8 mouse cellular contexts compared by ENCODE assay signal in the genomic region with DNA sequence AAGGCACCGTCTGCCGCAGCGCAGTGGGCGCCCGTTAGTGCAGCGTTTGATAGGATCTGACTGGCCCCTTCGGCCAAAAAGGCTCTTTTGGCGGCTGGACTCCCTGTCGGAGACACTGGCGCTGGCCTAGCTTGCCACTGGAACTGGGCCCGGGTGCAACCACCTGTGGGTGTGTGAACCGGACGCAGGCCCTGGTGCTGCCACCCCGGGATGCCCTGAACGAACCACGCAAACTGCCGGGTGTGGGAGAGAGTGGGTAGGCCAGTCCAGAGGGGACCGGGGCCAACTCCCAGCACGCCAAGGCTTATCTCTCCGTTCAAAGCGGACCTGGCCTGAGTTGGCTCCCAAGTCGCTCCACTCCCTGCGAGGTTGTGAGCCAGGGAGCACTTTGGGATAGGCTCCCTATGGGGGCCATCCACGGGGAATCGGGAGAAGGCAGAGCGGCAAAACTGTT. TPM values are rescaled to one million over a fixed set of nuclear protein-coding genes. Genes with fewer than 3 reads are reported as not detected.
DNase-seq lines count a peak whose midpoint lies in the region; ATAC-seq and TF ChIP-seq lines count a peak whose summit lies in the region.

No protein-coding gene starts in this region.

- TF ChIP-seq POLR2A in spleen, adult 2 months (IDR thresholded peaks at IDR 0.05; ENCODE audit: low read depth, low read length), result no peak

- peaks cover 11% of the 10 kb centered on the region for H3K4me1 ChIP-seq in spleen, adult 2 months (ENCODE audit: control insufficient read depth, insufficient read depth, insufficient read length)
- peaks cover 16% of the 10 kb centered on the region for H3K4me1 ChIP-seq in heart, embryonic 13.5 days
- H3K4me1 ChIP-seq in midbrain, postnatal 0 days (ENCODE audit: insufficient read depth, low read length), result peaks cover 7% of the 10 kb centered on the region

- H3K9me3 ChIP-seq in heart, embryonic 13.5 days, result no peaks in the 10 kb centered on the region
- no peaks in the 10 kb centered on the region for H3K9me3 ChIP-seq in midbrain, postnatal 0 days (ENCODE audit: low read length)

- peak overlapping the region; percentile 97 for H3K4me2 ChIP-seq in heart, embryonic 13.5 days
- H3K4me2 ChIP-seq in midbrain, postnatal 0 days (ENCODE audit: low read depth, low read length, poor library complexity, severe bottlenecking), result peak overlapping the region; percentile 84

- peak; percentile 18 for DNase-seq in adrenal gland, postnatal 25 days
- DNase-seq in adrenal gland, adult 18-20 months (ENCODE audit: low spot score in 2 of 2), result no peak
- DNase-seq in spleen, adult 2 months (ENCODE audit: low read depth in 1 of 2, low spot score in 2 of 2), result no peak
- no peak for DNase-seq in spleen, adult 18-20 months
- DNase-seq in kidney, postnatal 25 days, result peak; percentile 30 to 44
- DNase-seq in midbrain, postnatal 0 days (ENCODE audit: low spot score), result peak; percentile 48
- peak; percentile 25 for DNase-seq in thymus, postnatal 4 days

- ATAC-seq in heart, embryonic 13.5 days (ENCODE audit: extremely low read depth, insufficient number of reproducible peaks, low FRiP score, low TSS enrichment), result no peak
- ATAC-seq in midbrain, postnatal 0 days (ENCODE audit: low FRiP score), result no peak

- peak overlapping the region; percentile 85 for H3K9ac ChIP-seq in heart, embryonic 13.5 days
- peak overlapping the region; percentile 81 for H3K9ac ChIP-seq in midbrain, postnatal 0 days (replicated peaks; ENCODE audit: low read length, poor library complexity, severe bottlenecking)

- H3K27ac ChIP-seq in spleen, adult 2 months (ENCODE audit: insufficient read depth, low read length), result no peak overlapping the region
- H3K27ac ChIP-seq in heart, embryonic 13.5 days (replicated peaks), result no peak overlapping the region
- H3K27ac ChIP-seq in midbrain, postnatal 0 days (ENCODE audit: low read depth, low read length), result no peak overlapping the region

- H3K27me3 ChIP-seq in spleen, adult 2 months (ENCODE audit: control insufficient read depth, insufficient read depth, low read length), result peaks cover 16% of the 10 kb centered on the region
- peaks cover 87% of the 10 kb centered on the region for H3K27me3 ChIP-seq in heart, embryonic 13.5 days (replicated peaks)
- no peaks in the 10 kb centered on the region; the same call in 1 of the 2 replicates for H3K27me3 ChIP-seq in midbrain, postnatal 0 days (ENCODE audit: insufficient read depth, low read length)

- H3K4me3 ChIP-seq in spleen, adult 2 months (ENCODE audit: extremely low read depth, insufficient read depth, insufficient read length), result peak overlapping the region; percentile 28; the same call in 1 of the 2 replicates
- H3K4me3 ChIP-seq in heart, embryonic 13.5 days, result peak overlapping the region; percentile 76
- peak overlapping the region; percentile 65 for H3K4me3 ChIP-seq in midbrain, postnatal 0 days (ENCODE audit: low read depth, low read length)

- TF ChIP-seq CTCF in spleen, adult 2 months (IDR thresholded peaks at IDR 0.05; ENCODE audit: extremely low read depth, insufficient read depth, insufficient read length, insufficient replicate concordance), result no peak
- TF ChIP-seq CTCF in midbrain, postnatal 0 days (IDR thresholded peaks at IDR 0.05), result no peak

- H3K36me3 ChIP-seq in spleen, adult 2 months (ENCODE audit: control insufficient read depth, insufficient read depth, low read length), result no peaks in the 10 kb centered on the region
- no peaks in the 10 kb centered on the region for H3K36me3 ChIP-seq in heart, embryonic 13.5 days
- no peaks in the 10 kb centered on the region for H3K36me3 ChIP-seq in midbrain, postnatal 0 days (ENCODE audit: insufficient read depth, low read length)

- 7% methylated on average over 26 of the region's 26 CpGs for WGBS in spleen, adult 2 months
- WGBS in heart, embryonic 13.5 days, result 8% methylated on average over 26 of the region's 26 CpGs
- 2% methylated on average over 26 of the region's 26 CpGs for WGBS in midbrain, postnatal 0 days

RNA-seq across cellular contexts. Expression of gene Epb41l4b, which starts 1.3 kb away (rescaled TPM):
- 1.4 and 2.3 TPM in 2 replicates for total RNA-seq in adrenal gland, postnatal 25 days (2021)
- 1 to 10 TPM; 2.1 to 2.4 TPM for total RNA-seq in adrenal gland, adult 18-20 months (2021)
- 0.61 and 0.78 TPM in 2 replicates for polyA plus RNA-seq in spleen, adult 2 months (2012; rRNA removed)
- 0.46 and 0.64 TPM in 2 replicates for polyA plus RNA-seq in heart, embryonic 13.5 days (2015; fragmentation: Nextera tagmentation; extraction: Ambion mirVana)
- total RNA-seq in midbrain, postnatal 0 days (2014; rRNA removed), result 12.3 and 14.9 TPM in 2 replicates
- 3.1 and 3.2 TPM in 2 replicates for polyA plus RNA-seq in midbrain, postnatal 0 days (2015; fragmentation: Nextera tagmentation; extraction: Ambion mirVana)

Comparison
In these comparisons a context has a peak if more than half of its experiments do, and no peak if none do; other contexts are left out.
1. DNase-seq: peak in adrenal gland, postnatal 25 days (single experiment), kidney, postnatal 25 days (2 of 2), midbrain, postnatal 0 days (single experiment) and thymus, postnatal 4 days (single experiment); none in adrenal gland, adult 18-20 months (0 of 2), spleen, adult 2 months (0 of 2) and spleen, adult 18-20 months (0 of 2).
2. Peak in every context shown above with its lines, with median percentiles within 50 percentile points of each other: H3K4me3 ChIP-seq.